Mouse (Mus musculus) ES-Bruce4 (cell line): ENCODE results near the gene Sntg2.

ENCODE experiments used
- CTCF ChIP-seq: IDR thresholded peaks from one replicate; pipeline ENCODE4 v1.8.1; 2011; ENCODE audit warnings: low read depth, low read length
- EP300 ChIP-seq: IDR thresholded peaks from 2 replicates; pipeline ENCODE4 v1.6.1; 2011; ENCODE audit warnings: low read depth, low read length; ENCODE audit not compliant: insufficient read depth

DNA sequence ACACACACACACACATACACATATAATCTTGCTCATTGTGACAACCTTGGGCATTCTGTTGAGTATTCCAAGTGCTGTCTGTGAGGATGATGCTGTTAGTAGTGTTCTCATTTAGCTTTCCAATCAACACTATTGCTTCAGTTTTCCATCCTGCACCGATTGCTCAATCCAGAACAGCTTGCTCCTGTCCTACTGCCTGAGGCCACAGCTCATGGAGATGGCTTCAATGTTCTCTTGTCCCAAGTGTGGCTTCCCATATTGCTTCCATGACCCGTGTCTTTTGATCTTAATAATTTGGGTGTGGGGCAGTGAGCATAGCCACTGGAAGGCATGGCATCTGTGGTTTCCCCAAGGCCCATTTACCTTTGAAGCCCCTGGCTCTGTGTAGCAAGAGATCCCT lies 162.8 kb downstream of the Sntg2 start:
- no peak for TF ChIP-seq EP300
- TF ChIP-seq CTCF = no peak
